Mouse (Mus musculus) CH12.LX (cell line): Measurements from ENCODE around the gene Cap1.

Source experiments
- CTCF ChIP-seq, 2 experiments: IDR thresholded peaks in 1 of 2; conservative IDR thresholded peaks in 1 of 2; 2 replicates each; pipeline ENCODE4 v1.5.1; 2011 to 2012; ENCODE audit warnings: low read depth in 2 of 2, low read length in 2 of 2, improper control_type of control experiment in 1 of 2, inconsistent platforms in 1 of 2, mild to moderate bottlenecking in 1 of 2, moderate library complexity in 1 of 2
- EP300 ChIP-seq: IDR thresholded peaks from 2 replicates; pipeline ENCODE4 v1.6.1; 2011; ENCODE audit warnings: low read length, improper control_type of control experiment
- ZC3H11A ChIP-seq: IDR thresholded peaks from 2 replicates; pipeline ENCODE4 v1.6.1; 2012; ENCODE audit warnings: low read depth, mild to moderate bottlenecking, inconsistent platforms, low read length, improper control_type of control experiment
- ZNF384 ChIP-seq: IDR thresholded peaks from 2 replicates; pipeline ENCODE4 v1.6.1; 2012; ENCODE audit warnings: low read depth, low read length, improper control_type of control experiment, inconsistent platforms

DNA sequence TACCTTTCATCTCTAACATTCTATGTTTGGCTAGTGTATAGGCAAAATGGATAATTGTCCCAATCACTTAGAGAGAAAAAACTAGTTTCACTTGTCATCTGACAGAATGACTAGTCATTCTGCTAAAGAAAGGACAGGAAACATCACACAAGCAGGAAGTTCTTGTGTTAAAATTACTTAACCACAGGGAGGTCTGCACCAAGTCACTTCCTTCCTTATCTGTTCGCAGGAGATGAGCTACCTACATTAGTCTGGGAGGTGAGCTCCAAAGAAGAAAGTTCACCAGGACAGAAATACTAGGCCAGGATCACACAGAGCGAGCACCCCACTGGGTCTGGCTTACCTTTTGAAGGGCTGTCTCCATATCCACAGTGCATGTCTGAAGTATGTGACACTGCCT is 13.9 kb downstream of the Cap1 start:
- TF ChIP-seq CTCF (conservative IDR thresholded peaks at IDR 0.05 in 1 of 2, IDR thresholded peaks at IDR 0.05 in 1 of 2; ENCODE audit: low read depth in 2 of 2, low read length in 2 of 2) (no peak), ZNF384 (peak; percentile 80), ZC3H11A (no peak), EP300 (peak; percentile 94)
